Mouse (Mus musculus): ENCODE results near the gene Mlc1. TPM values are rescaled to one million over a fixed set of nuclear protein-coding genes. Genes with fewer than 3 reads are reported as not detected.

Gene Mlc1
- polyA plus RNA-seq (2016; fragmentation: Nextera tagmentation; extraction: Ambion mirVana) = not detected in 2 replicates

- 84% methylated on average over 10 of the region's 10 CpGs for WGBS
- H3K4me3 ChIP-seq = no peak within 1 kb of the TSS
- H3K4me1 ChIP-seq = no peaks in the 10 kb centered on the region
- H3K27me3 ChIP-seq (ENCODE audit: low read depth, poor library complexity, severe bottlenecking) = no peaks in the 10 kb centered on the region
- H3K9me3 ChIP-seq (replicated peaks) = no peaks in the 10 kb centered on the region
- H3K27ac ChIP-seq = no peak within 1 kb of the TSS
- DNase-seq (ENCODE audit: low spot score) = no peak
- H3K36me3 ChIP-seq = no peaks in the 10 kb centered on the region
Measured at GRCm38 (mm10) chr15:88978281-88979137, at the start of gene Mlc1. Gene Mlc1 (minus strand): TSS chr15:88979007.

GRCm38 (mm10) chr15:89020492-89020891 is 41.7 kb upstream of the Mlc1 start:
- Histone ChIP-seq H3K27me3 (ENCODE audit: low read depth, poor library complexity, severe bottlenecking) (no peaks in the 10 kb centered on the region), H3K27ac (no peak overlapping the region), H3K36me3 (no peaks in the 10 kb centered on the region), H3K4me3 (no peak overlapping the region), H3K4me1 (no peaks in the 10 kb centered on the region), H3K9me3 (replicated peaks) (no peaks in the 10 kb centered on the region)
- DNase-seq (ENCODE audit: low spot score) = no peak
- WGBS = 88% methylated on average over 7 of the region's 7 CpGs

GRCm38 (mm10) chr15:89020085-89020484 is 41.3 kb upstream of the Mlc1 start:
- H3K27ac ChIP-seq = no peak overlapping the region
- no peak for DNase-seq (ENCODE audit: low spot score)
- no peak overlapping the region for H3K4me3 ChIP-seq
- no peaks in the 10 kb centered on the region for H3K27me3 ChIP-seq (ENCODE audit: low read depth, poor library complexity, severe bottlenecking)
- H3K9me3 ChIP-seq (replicated peaks) = no peaks in the 10 kb centered on the region
- 71% methylated on average over 7 of the region's 7 CpGs for WGBS
- H3K36me3 ChIP-seq = no peaks in the 10 kb centered on the region
- H3K4me1 ChIP-seq = no peaks in the 10 kb centered on the region

GRCm38 (mm10) chr15:89016722-89017121 is 37.9 kb upstream of the Mlc1 start:
- Histone ChIP-seq H3K4me3 (no peak overlapping the region), H3K4me1 (no peaks in the 10 kb centered on the region), H3K9me3 (replicated peaks) (no peaks in the 10 kb centered on the region), H3K36me3 (no peaks in the 10 kb centered on the region), H3K27me3 (ENCODE audit: low read depth, poor library complexity, severe bottlenecking) (no peaks in the 10 kb centered on the region), H3K27ac (no peak overlapping the region)
- no peak for DNase-seq (ENCODE audit: low spot score)
- 86% methylated on average over 3 of the region's 3 CpGs for WGBS

- no peak overlapping the region for H3K4me3 ChIP-seq
- H3K4me1 ChIP-seq = peaks cover 3% of the 10 kb centered on the region; the same call in 1 of the 2 replicates
- no peak overlapping the region for H3K27ac ChIP-seq
- H3K27me3 ChIP-seq (ENCODE audit: low read depth, poor library complexity, severe bottlenecking) = no peaks in the 10 kb centered on the region
- no peak for DNase-seq (ENCODE audit: low spot score)
- H3K36me3 ChIP-seq = no peaks in the 10 kb centered on the region
- WGBS = 85% methylated on average over 5 of the region's 5 CpGs
- no peaks in the 10 kb centered on the region for H3K9me3 ChIP-seq (replicated peaks)
Measured at GRCm38 (mm10) chr15:89007781-89008180, 29.0 kb upstream of the Mlc1 start.

- H3K27ac ChIP-seq = no peak overlapping the region
- peaks cover 7% of the 10 kb centered on the region for H3K4me1 ChIP-seq
- H3K27me3 ChIP-seq (ENCODE audit: low read depth, poor library complexity, severe bottlenecking) = no peaks in the 10 kb centered on the region
- no peak overlapping the region for H3K4me3 ChIP-seq
- no peaks in the 10 kb centered on the region for H3K36me3 ChIP-seq
- no peak for DNase-seq (ENCODE audit: low spot score)
- H3K9me3 ChIP-seq (replicated peaks) = no peaks in the 10 kb centered on the region
- 91% methylated on average over 7 of the region's 7 CpGs for WGBS
Measured at GRCm38 (mm10) chr15:89007002-89007401, 28.2 kb upstream of the Mlc1 start.

- DNase-seq (ENCODE audit: low spot score) = no peak
- Histone ChIP-seq H3K4me3 (no peak overlapping the region), H3K4me1 (peaks cover 7% of the 10 kb centered on the region), H3K27me3 (ENCODE audit: low read depth, poor library complexity, severe bottlenecking) (no peaks in the 10 kb centered on the region), H3K27ac (no peak overlapping the region), H3K9me3 (replicated peaks) (no peaks in the 10 kb centered on the region), H3K36me3 (no peaks in the 10 kb centered on the region)
- 79% methylated on average over 3 of the region's 3 CpGs for WGBS
Measured at GRCm38 (mm10) chr15:89001245-89001644, 22.4 kb upstream of the Mlc1 start.

GRCm38 (mm10) chr15:89000367-89000766 is 21.6 kb upstream of the Mlc1 start:
- no peak for DNase-seq (ENCODE audit: low spot score)
- Histone ChIP-seq H3K4me3 (no peak overlapping the region), H3K36me3 (no peaks in the 10 kb centered on the region), H3K9me3 (replicated peaks) (no peaks in the 10 kb centered on the region), H3K4me1 (peaks cover 7% of the 10 kb centered on the region), H3K27ac (no peak overlapping the region), H3K27me3 (ENCODE audit: low read depth, poor library complexity, severe bottlenecking) (no peaks in the 10 kb centered on the region)
- 59% methylated on average over 2 of the region's 2 CpGs for WGBS

GRCm38 (mm10) chr15:88999124-88999523 is 20.3 kb upstream of the Mlc1 start:
- H3K4me1 ChIP-seq = peaks cover 4% of the 10 kb centered on the region; the same call in 1 of the 2 replicates
- no peaks in the 10 kb centered on the region for H3K9me3 ChIP-seq (replicated peaks)
- H3K36me3 ChIP-seq = no peaks in the 10 kb centered on the region
- no peak for DNase-seq (ENCODE audit: low spot score)
- H3K27ac ChIP-seq = no peak overlapping the region
- 83% methylated on average over 2 of the region's 2 CpGs for WGBS
- H3K4me3 ChIP-seq = no peak overlapping the region
- no peaks in the 10 kb centered on the region for H3K27me3 ChIP-seq (ENCODE audit: low read depth, poor library complexity, severe bottlenecking)

- DNase-seq (ENCODE audit: low spot score) = no peak
- WGBS = 85% methylated on average over 8 of the region's 8 CpGs
- Histone ChIP-seq H3K4me3 (no peak overlapping the region), H3K4me1 (peaks cover 4% of the 10 kb centered on the region; the same call in 1 of the 2 replicates), H3K27me3 (ENCODE audit: low read depth, poor library complexity, severe bottlenecking) (no peaks in the 10 kb centered on the region), H3K27ac (no peak overlapping the region), H3K9me3 (replicated peaks) (no peaks in the 10 kb centered on the region), H3K36me3 (no peaks in the 10 kb centered on the region)
Measured at GRCm38 (mm10) chr15:88998636-88999035, 19.8 kb upstream of the Mlc1 start.

- DNase-seq (ENCODE audit: low spot score) = no peak
- Histone ChIP-seq H3K27ac (no peak overlapping the region), H3K9me3 (replicated peaks) (no peaks in the 10 kb centered on the region), H3K27me3 (ENCODE audit: low read depth, poor library complexity, severe bottlenecking) (no peaks in the 10 kb centered on the region), H3K4me1 (no peaks in the 10 kb centered on the region), H3K4me3 (no peak overlapping the region), H3K36me3 (no peaks in the 10 kb centered on the region)
- WGBS = 83% methylated on average over 2 of the region's 2 CpGs
Measured at GRCm38 (mm10) chr15:88989236-88989635, 10.4 kb upstream of the Mlc1 start.

GRCm38 (mm10) chr15:88982534-88983079 is 3.8 kb upstream of the Mlc1 start, which contains the start of gene Mov10l1:
Gene Mov10l1 (plus strand): TSS chr15:88982909.
- WGBS = 93% methylated on average over 31 of the region's 31 CpGs
- no peak for DNase-seq (ENCODE audit: low spot score)
- H3K27ac ChIP-seq = no peak within 1 kb of the TSS
- H3K36me3 ChIP-seq = no peaks in the 10 kb centered on the region
- H3K27me3 ChIP-seq (ENCODE audit: low read depth, poor library complexity, severe bottlenecking) = no peaks in the 10 kb centered on the region
- H3K4me1 ChIP-seq = no peaks in the 10 kb centered on the region
- H3K9me3 ChIP-seq (replicated peaks) = no peaks in the 10 kb centered on the region
- no peak within 1 kb of the TSS for H3K4me3 ChIP-seq

GRCm38 (mm10) chr15:88979138-88979446 is 285 bp upstream of the Mlc1 start:
- no peak overlapping the region for H3K27ac ChIP-seq
- no peak for DNase-seq (ENCODE audit: low spot score)
- 74% methylated on average over 3 of the region's 3 CpGs for WGBS
- no peaks in the 10 kb centered on the region for H3K27me3 ChIP-seq (ENCODE audit: low read depth, poor library complexity, severe bottlenecking)
- H3K9me3 ChIP-seq (replicated peaks) = no peaks in the 10 kb centered on the region
- no peaks in the 10 kb centered on the region for H3K4me1 ChIP-seq
- no peaks in the 10 kb centered on the region for H3K36me3 ChIP-seq
- no peak overlapping the region for H3K4me3 ChIP-seq

Measured in limb, embryonic 10.5 days (tissue).